Mouse (Mus musculus): ENCODE data around the gene Fto.

DNA sequence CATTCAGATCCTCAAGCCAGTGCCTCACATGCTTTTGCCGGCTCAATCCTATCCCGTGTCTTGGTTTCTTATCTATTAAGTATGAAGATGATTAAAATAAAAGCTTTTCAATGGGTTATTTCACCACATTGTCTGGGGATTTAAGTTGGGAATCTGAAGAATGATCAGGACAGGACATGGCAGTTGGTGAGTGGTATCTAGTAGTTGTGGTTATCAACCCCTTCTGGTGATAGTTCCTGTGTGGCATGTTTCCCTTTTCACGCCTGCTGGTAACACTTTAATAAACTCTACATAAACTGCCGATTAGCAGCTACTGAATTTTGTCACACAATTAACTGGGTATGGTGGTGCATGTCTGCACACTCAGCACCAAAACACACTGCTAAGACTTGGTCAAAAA, 198.6 kb downstream of the Fto start:
- TF ChIP-seq MAFK (IDR thresholded peaks at IDR 0.05; ENCODE audit: insufficient read depth, low read depth, low read length), result no peak
- no peak for TF ChIP-seq CHD2 (IDR thresholded peaks at IDR 0.05; ENCODE audit: low read depth, low read length)
- no peak for TF ChIP-seq ZNF384 (IDR thresholded peaks at IDR 0.05; ENCODE audit: low read depth, low read length)
